ENCODE assay signal across 8 mouse cellular contexts in genomic region chr2:167071641-167072601, GRCm38 (mm10). TPM values are rescaled to one million over a fixed set of nuclear protein-coding genes. Genes with fewer than 3 reads are reported as not detected.
DNase-seq lines count a peak whose midpoint lies in the region; ATAC-seq and TF ChIP-seq lines count a peak whose summit lies in the region.

No protein-coding gene starts in this region.

- H3K4me1 ChIP-seq in brown adipose tissue, adult 24 weeks (ENCODE audit: control insufficient read depth, insufficient read depth, insufficient read length, low read length): no peaks in the 10 kb centered on the region
- peaks cover 15% of the 10 kb centered on the region for H3K4me1 ChIP-seq in heart, embryonic 13.5 days
- H3K4me1 ChIP-seq in kidney, postnatal 0 days (replicated peaks; ENCODE audit: insufficient read depth, low read length): no peaks in the 10 kb centered on the region; the same call in 1 of the 2 replicates
- H3K4me1 ChIP-seq in liver, adult 2 months (ENCODE audit: control insufficient read depth, insufficient read depth, low read length): no peaks in the 10 kb centered on the region

- no peaks in the 10 kb centered on the region for H3K9me3 ChIP-seq in heart, embryonic 13.5 days
- no peaks in the 10 kb centered on the region for H3K9me3 ChIP-seq in kidney, postnatal 0 days (replicated peaks; ENCODE audit: low read length)

- TF ChIP-seq POLR2A in liver, adult 2 months (IDR thresholded peaks at IDR 0.05; ENCODE audit: extremely low read depth, insufficient read depth, low read length): no peak

- peak; percentile 100 for TF ChIP-seq CTCF in kidney, postnatal 0 days (IDR thresholded peaks at IDR 0.05; ENCODE audit: low read depth)
- peak; percentile 100 for TF ChIP-seq CTCF in liver, adult 2 months (IDR thresholded peaks at IDR 0.05; ENCODE audit: low read depth, low read length)

- no peaks in the 10 kb centered on the region for H3K36me3 ChIP-seq in heart, embryonic 13.5 days
- no peaks in the 10 kb centered on the region for H3K36me3 ChIP-seq in kidney, postnatal 0 days (ENCODE audit: insufficient read depth, low read length)
- no peaks in the 10 kb centered on the region for H3K36me3 ChIP-seq in liver, adult 2 months (ENCODE audit: control insufficient read depth, insufficient read depth, low read length)

- no peaks in the 10 kb centered on the region for H3K27me3 ChIP-seq in heart, embryonic 13.5 days (replicated peaks)
- no peaks in the 10 kb centered on the region for H3K27me3 ChIP-seq in kidney, postnatal 0 days (ENCODE audit: insufficient read depth, low read length)
- H3K27me3 ChIP-seq in liver, adult 2 months (ENCODE audit: control insufficient read depth, insufficient read depth, low read length): no peaks in the 10 kb centered on the region

- peak overlapping the region; percentile 4; the same call in 1 of the 2 replicates for H3K27ac ChIP-seq in brown adipose tissue, adult 24 weeks (replicated peaks; ENCODE audit: low read depth, low read length)
- H3K27ac ChIP-seq in heart, embryonic 13.5 days (replicated peaks): 0 out of 2 replicates have a peak overlapping the region, but pooled peaks have one; percentile 37
- H3K27ac ChIP-seq in kidney, postnatal 0 days: no peak overlapping the region
- H3K27ac ChIP-seq in liver, adult 2 months (replicated peaks; ENCODE audit: insufficient read depth, low read depth, low read length): no peak overlapping the region

- WGBS in heart, embryonic 13.5 days: 8% methylated on average over 22 of the region's 22 CpGs
- WGBS in kidney, postnatal 0 days: 7% methylated on average over 22 of the region's 22 CpGs
- 15% methylated on average over 22 of the region's 22 CpGs for WGBS in liver, adult 2 months

- peak overlapping the region; percentile 73 for H3K9ac ChIP-seq in heart, embryonic 13.5 days
- H3K9ac ChIP-seq in kidney, postnatal 0 days (ENCODE audit: low read depth, low read length): peak overlapping the region; percentile 44; the same call in 1 of the 2 replicates
- no peak overlapping the region for H3K9ac ChIP-seq in liver, adult 2 months (ENCODE audit: low read depth, low read length)

- H3K4me2 ChIP-seq in heart, embryonic 13.5 days: peak overlapping the region; percentile 74
- peak overlapping the region; percentile 72 for H3K4me2 ChIP-seq in kidney, postnatal 0 days (ENCODE audit: low read length)

- DNase-seq in CD4-positive, CD25-positive, alpha-beta regulatory T cell, adult 2 months (ENCODE audit: low read depth, low spot score): peak; percentile 97
- peak; percentile 97 for DNase-seq in kidney, postnatal 0 days (ENCODE audit: low spot score)
- DNase-seq in liver, adult 2 months (ENCODE audit: extremely low read depth, low read depth, low spot score): peak; percentile 55
- DNase-seq in spleen, postnatal 36 days (ENCODE audit: low spot score in 2 of 2): peak; percentile 83 to 89

- ATAC-seq in erythroid progenitor cell, adult 5-6 weeks (replicated peaks; ENCODE audit: low FRiP score, poor library complexity, severe bottlenecking): peak; percentile 86
- ATAC-seq in heart, embryonic 13.5 days (ENCODE audit: extremely low read depth, insufficient number of reproducible peaks, low FRiP score, low TSS enrichment): peak; percentile 85
- peak; percentile 88 for ATAC-seq in kidney, postnatal 0 days (replicated peaks; ENCODE audit: low FRiP score, low read depth)
- ATAC-seq in monocyte, adult 5-6 weeks (replicated peaks; ENCODE audit: insufficient number of reproducible peaks, low FRiP score, low TSS enrichment, poor library complexity, severe bottlenecking): peak; percentile 89

- H3K4me3 ChIP-seq in brown adipose tissue, adult 24 weeks (ENCODE audit: insufficient read depth, low read depth, low read length): peak overlapping the region; percentile 66
- H3K4me3 ChIP-seq in heart, embryonic 13.5 days: peak overlapping the region; percentile 53
- H3K4me3 ChIP-seq in kidney, postnatal 0 days (replicated peaks; ENCODE audit: low read depth, low read length): peak overlapping the region; percentile 41
- H3K4me3 ChIP-seq in liver, adult 2 months (ENCODE audit: insufficient read depth, low read depth, low read length): peak overlapping the region; percentile 7

- H3K79me2 ChIP-seq in liver, adult 2 months (ENCODE audit: control insufficient read depth, insufficient read depth, low read length): no peaks in the 10 kb centered on the region

RNA-seq across cellular contexts. Expression of gene Znfx1, which starts 9.1 kb away (rescaled TPM):
- polyA plus RNA-seq in brown adipose tissue, adult 24 weeks (2012; ENCODE audit: insufficient read depth, insufficient read length, missing spikeins): 20.1 and 24.6 TPM in 2 replicates
- total RNA-seq in erythroid progenitor cell, adult 5-6 weeks (2015; ENCODE audit: low replicate concordance): 44.0 and 51.2 TPM in 2 replicates
- 51.1 and 70.8 TPM in 2 replicates for total RNA-seq in erythroid progenitor cell, adult 5-6 weeks (2017; ENCODE audit: low replicate concordance)
- 5.1 and 6.3 TPM in 2 replicates for polyA plus RNA-seq in heart, embryonic 13.5 days (2015; fragmentation: Nextera tagmentation; extraction: Ambion mirVana)
- polyA plus RNA-seq in kidney, postnatal 0 days (2015; fragmentation: Nextera tagmentation; extraction: Ambion mirVana): 10.7 and 11.8 TPM in 2 replicates
- 21.6 and 23.8 TPM in 2 replicates for total RNA-seq in liver, adult 2 months (2014; rRNA removed)
- polyA plus RNA-seq in liver, adult 2 months (2012; rRNA removed): 20.5 and 23.3 TPM in 2 replicates
- total RNA-seq in monocyte, adult 5-6 weeks (2017): 25.0 to 58.3 TPM (median 29.7 TPM) in 3 replicates

RNA-seq across cellular contexts. Expression of gene Ddx27, which starts 56.9 kb away (rescaled TPM):
- polyA plus RNA-seq in brown adipose tissue, adult 24 weeks (2012; ENCODE audit: insufficient read depth, insufficient read length, missing spikeins): 16.1 and 20.4 TPM in 2 replicates
- 31.4 and 35.6 TPM in 2 replicates for total RNA-seq in erythroid progenitor cell, adult 5-6 weeks (2015; ENCODE audit: low replicate concordance)
- 44.6 and 49.5 TPM in 2 replicates for total RNA-seq in erythroid progenitor cell, adult 5-6 weeks (2017; ENCODE audit: low replicate concordance)
- 31.1 and 31.6 TPM in 2 replicates for polyA plus RNA-seq in heart, embryonic 13.5 days (2015; fragmentation: Nextera tagmentation; extraction: Ambion mirVana)
- 33.3 and 37.9 TPM in 2 replicates for polyA plus RNA-seq in kidney, postnatal 0 days (2015; fragmentation: Nextera tagmentation; extraction: Ambion mirVana)
- 11.1 and 11.2 TPM in 2 replicates for total RNA-seq in liver, adult 2 months (2014; rRNA removed)
- polyA plus RNA-seq in liver, adult 2 months (2012; rRNA removed): 8.7 and 13.4 TPM in 2 replicates
- total RNA-seq in monocyte, adult 5-6 weeks (2017): 80.0 to 90.5 TPM (median 85.6 TPM) in 3 replicates

Comparison
In these comparisons a context has a peak if more than half of its experiments do, and no peak if none do; other contexts are left out.
1. H3K27ac ChIP-seq: peak in brown adipose tissue, adult 24 weeks (single experiment) and heart, embryonic 13.5 days (single experiment); none in kidney, postnatal 0 days (single experiment) and liver, adult 2 months (single experiment).
2. H3K4me3 ChIP-seq: peak in every context shown above with its lines; median percentile 66 in brown adipose tissue, adult 24 weeks; 53 in heart, embryonic 13.5 days; 41 in kidney, postnatal 0 days; 7 in liver, adult 2 months.
3. Peak in every context shown above with its lines, with median percentiles within 50 percentile points of each other: DNase-seq and ATAC-seq.